Mouse (Mus musculus) MEL (cell line): ENCODE results near the gene Gga3. TPM values are rescaled to one million over a fixed set of nuclear protein-coding genes. Genes with fewer than 3 reads are reported as not detected.
A peak's percentile ranks its signal among the peaks of the same experiment; 100 is the strongest.

Experiments
- DNase-seq: peaks from one replicate; pipeline ENCODE4 v3.0.0; 2011; ENCODE audit warnings: low read depth, low spot score
- H3K27ac ChIP-seq: 2 replicates; pipeline ENCODE4 v1.5.1; 2012; ENCODE audit warnings: low read depth, mild to moderate bottlenecking, control low read depth, low read length, moderate library complexity; ENCODE audit not compliant: control insufficient read depth
- H3K27me3 ChIP-seq, 2 experiments: fragments of 150-350 bp in 1 of 2; sonication (generic) in 1 of 2; 2 replicates each; pipeline ENCODE4 v1.6.1; 2012; ENCODE audit warnings: low read length in 2 of 2, mild to moderate bottlenecking in 2 of 2, improper control_type of control experiment in 1 of 2, moderate library complexity in 1 of 2; ENCODE audit not compliant: insufficient read depth in 2 of 2, control insufficient read depth in 1 of 2
- H3K36me3 ChIP-seq, 2 experiments: 2 replicates each; pipeline ENCODE4 v1.6.1; 2012 to 2014; ENCODE audit warnings: low read length in 2 of 2, improper control_type of control experiment in 1 of 2, inconsistent platforms in 1 of 2, mild to moderate bottlenecking in 1 of 2; ENCODE audit not compliant: insufficient read depth in 2 of 2, control insufficient read depth in 1 of 2
- H3K4me1 ChIP-seq, 2 experiments: fragments of 150-350 bp in 1 of 2; sonication (generic) in 1 of 2; 2 replicates each; pipeline ENCODE4 v1.6.1; 2012; ENCODE audit warnings: low read length in 2 of 2, improper control_type of control experiment in 1 of 2, mild to moderate bottlenecking in 1 of 2; ENCODE audit not compliant: insufficient read depth in 2 of 2, control insufficient read depth in 1 of 2
- H3K4me3 ChIP-seq, 2 experiments: fragments of 150-350 bp in 1 of 2; sonication (generic) in 1 of 2; 2 replicates each; pipeline ENCODE4 v1.5.1; 2012; ENCODE audit warnings: low read depth in 2 of 2, low read length in 2 of 2, mild to moderate bottlenecking in 2 of 2, moderate library complexity in 2 of 2, control low read depth in 1 of 2, improper control_type of control experiment in 1 of 2; ENCODE audit not compliant: control insufficient read depth in 1 of 2, insufficient read depth in 1 of 2
- H3K79me2 ChIP-seq: 2 replicates; pipeline ENCODE4 v1.6.1; 2012; ENCODE audit warnings: mild to moderate bottlenecking, low read length, moderate library complexity; ENCODE audit not compliant: control insufficient read depth, poor library complexity, insufficient read depth
- H3K9ac ChIP-seq: 2 replicates; pipeline ENCODE4 v1.6.1; 2012; ENCODE audit warnings: low read depth, mild to moderate bottlenecking, control low read depth, low read length, moderate library complexity; ENCODE audit not compliant: control insufficient read depth, poor library complexity, severe bottlenecking
- H3K9me3 ChIP-seq: fragments of 150-350 bp; sonication (generic); replicated peaks from 2 replicates; pipeline ENCODE4 v1.6.1; 2012; ENCODE audit warnings: mild to moderate bottlenecking, low read length, improper control_type of control experiment, moderate library complexity; ENCODE audit not compliant: insufficient read depth
- BHLHE40 ChIP-seq: IDR thresholded peaks from 2 replicates; pipeline ENCODE4 v1.6.1; 2012; ENCODE audit warnings: low read depth, mild to moderate bottlenecking, inconsistent platforms, low read length, improper control_type of control experiment, borderline replicate concordance
- CHD1 ChIP-seq: IDR thresholded peaks from 2 replicates; pipeline ENCODE4 v1.6.1; 2012; ENCODE audit warnings: low read depth, mild to moderate bottlenecking, inconsistent platforms, low read length, improper control_type of control experiment
- CTCF ChIP-seq, 3 experiments: IDR thresholded peaks in 2 of 3; conservative IDR thresholded peaks in 1 of 3; 2 replicates each; pipeline ENCODE4 v1.5.1; 2011 to 2012; ENCODE audit warnings: low read length in 3 of 3, low read depth in 2 of 3, mild to moderate bottlenecking in 2 of 3, improper control_type of control experiment in 1 of 3, inconsistent platforms in 1 of 3, mixed read lengths in 1 of 3, moderate library complexity in 1 of 3; ENCODE audit not compliant: control insufficient read depth in 1 of 3, insufficient read depth in 1 of 3, poor library complexity in 1 of 3, severe bottlenecking in 1 of 3
- ELF1 ChIP-seq: IDR thresholded peaks from 2 replicates; pipeline ENCODE4 v1.6.1; 2014; ENCODE audit warnings: low read depth, mild to moderate bottlenecking, inconsistent platforms, low read length, improper control_type of control experiment, moderate library complexity
- EP300 ChIP-seq, 2 experiments: IDR thresholded peaks; 2 replicates each; pipeline ENCODE4 v1.6.1; 2011; ENCODE audit warnings: improper control_type of control experiment in 2 of 2, low read length in 2 of 2, low read depth in 1 of 2, mild to moderate bottlenecking in 1 of 2
- GABPA ChIP-seq: IDR thresholded peaks from 2 replicates; pipeline ENCODE4 v1.6.1; 2012; ENCODE audit warnings: low read depth, mild to moderate bottlenecking, inconsistent platforms, low read length, improper control_type of control experiment, moderate library complexity
- GATA1 ChIP-seq: IDR thresholded peaks from 2 replicates; pipeline ENCODE4 v1.6.1; 2011; ENCODE audit warnings: low read depth, low read length, improper control_type of control experiment
- HCFC1 ChIP-seq: IDR thresholded peaks from 2 replicates; pipeline ENCODE4 v1.6.1; 2012; ENCODE audit warnings: low read depth, mild to moderate bottlenecking, inconsistent platforms, low read length, improper control_type of control experiment, moderate library complexity
- KAT2A ChIP-seq: conservative IDR thresholded peaks from 2 replicates; pipeline ENCODE4 v1.6.1; 2012; ENCODE audit warnings: low read depth, low read length, improper control_type of control experiment, inconsistent platforms
- MAFK ChIP-seq: IDR thresholded peaks from 2 replicates; pipeline ENCODE4 v1.6.1; 2011; ENCODE audit warnings: low read depth, mild to moderate bottlenecking, low read length, improper control_type of control experiment, borderline replicate concordance
- MAX ChIP-seq: IDR thresholded peaks from 2 replicates; pipeline ENCODE4 v1.6.1; 2011; ENCODE audit warnings: low read length, improper control_type of control experiment
- MEF2A ChIP-seq: IDR thresholded peaks from 2 replicates; pipeline ENCODE4 v1.6.1; 2014; ENCODE audit warnings: low read depth, mild to moderate bottlenecking, inconsistent platforms, low read length, improper control_type of control experiment; ENCODE audit not compliant: poor library complexity, insufficient replicate concordance, severe bottlenecking; ENCODE audit errors: extremely low read depth
- MXI1 ChIP-seq: IDR thresholded peaks from 2 replicates; pipeline ENCODE4 v1.6.1; 2011; ENCODE audit warnings: mild to moderate bottlenecking, low read depth, low read length, improper control_type of control experiment
- MYB ChIP-seq: IDR thresholded peaks from 2 replicates; pipeline ENCODE4 v1.6.1; 2011; ENCODE audit warnings: mild to moderate bottlenecking, low read depth, low read length, improper control_type of control experiment
- NRF1 ChIP-seq: IDR thresholded peaks from 2 replicates; pipeline ENCODE4 v1.6.1; 2014; ENCODE audit warnings: low read depth, mild to moderate bottlenecking, inconsistent platforms, low read length, improper control_type of control experiment, moderate library complexity; ENCODE audit not compliant: poor library complexity, insufficient read depth, severe bottlenecking
- POLR2AphosphoS2 ChIP-seq: IDR thresholded peaks from 2 replicates; pipeline ENCODE4 v1.6.1; 2011; ENCODE audit warnings: low read length, improper control_type of control experiment
- POLR2AphosphoS5 ChIP-seq: IDR thresholded peaks from 2 replicates; pipeline ENCODE4 v1.6.1; 2012; ENCODE audit warnings: low read depth, borderline replicate concordance, mild to moderate bottlenecking, inconsistent platforms, low read length, moderate library complexity, mixed read lengths
- RAD21 ChIP-seq: IDR thresholded peaks from 2 replicates; pipeline ENCODE4 v1.6.1; 2011; ENCODE audit warnings: mild to moderate bottlenecking, low read depth, low read length, improper control_type of control experiment
- RCOR1 ChIP-seq: IDR thresholded peaks from 2 replicates; pipeline ENCODE4 v1.6.1; 2012; ENCODE audit warnings: low read depth, mild to moderate bottlenecking, inconsistent platforms, low read length, improper control_type of control experiment
- SMC3 ChIP-seq: IDR thresholded peaks from 2 replicates; pipeline ENCODE4 v1.6.1; 2011; ENCODE audit warnings: low read depth, low read length, improper control_type of control experiment
- TAL1 ChIP-seq: IDR thresholded peaks from 2 replicates; pipeline ENCODE4 v1.6.1; 2012; ENCODE audit warnings: mild to moderate bottlenecking, inconsistent platforms, low read length, moderate library complexity, mixed read lengths
- TBP ChIP-seq: IDR thresholded peaks from 2 replicates; pipeline ENCODE4 v1.8.0; 2011; ENCODE audit warnings: low read depth, low read length, improper control_type of control experiment
- TCF12 ChIP-seq: IDR thresholded peaks from 2 replicates; pipeline ENCODE4 v1.6.1; 2014; ENCODE audit warnings: low read depth, mild to moderate bottlenecking, inconsistent platforms, low read length, improper control_type of control experiment, moderate library complexity
- UBTF ChIP-seq: IDR thresholded peaks from 2 replicates; pipeline ENCODE4 v1.6.1; 2012; ENCODE audit warnings: low read depth, mild to moderate bottlenecking, inconsistent platforms, low read length, improper control_type of control experiment, moderate library complexity, borderline replicate concordance; ENCODE audit not compliant: insufficient read depth
- USF1 ChIP-seq: IDR thresholded peaks from 2 replicates; pipeline ENCODE4 v1.6.1; 2014; ENCODE audit warnings: low read depth, mild to moderate bottlenecking, inconsistent platforms, low read length, improper control_type of control experiment, moderate library complexity
- USF2 ChIP-seq, 2 experiments: IDR thresholded peaks; 2 replicates each; pipeline ENCODE4 v1.6.1; 2011 to 2012; ENCODE audit warnings: improper control_type of control experiment in 2 of 2, low read length in 2 of 2, borderline replicate concordance in 1 of 2, inconsistent platforms in 1 of 2, low read depth in 1 of 2, mild to moderate bottlenecking in 1 of 2; ENCODE audit not compliant: insufficient read depth in 1 of 2
- ZKSCAN1 ChIP-seq: IDR thresholded peaks from 2 replicates; pipeline ENCODE4 v1.6.1; 2012; ENCODE audit warnings: low read depth, mild to moderate bottlenecking, inconsistent platforms, low read length, improper control_type of control experiment, moderate library complexity
- ZMIZ1 ChIP-seq: IDR thresholded peaks from 2 replicates; pipeline ENCODE4 v1.6.1; 2012; ENCODE audit warnings: low read depth, mild to moderate bottlenecking, inconsistent platforms, low read length, improper control_type of control experiment, moderate library complexity
- ZNF384 ChIP-seq: IDR thresholded peaks from 2 replicates; pipeline ENCODE4 v1.6.1; 2012; ENCODE audit warnings: low read depth, mild to moderate bottlenecking, inconsistent platforms, low read length, improper control_type of control experiment
- polyA plus RNA-seq, 2 experiments: library from polyadenylated mRNA; stranded (reverse) in 1 of 2; unstranded in 1 of 2; fragments of >175 nt in 1 of 2; fragments of >200 nt in 1 of 2; gene quantifications; 2 replicates each; pipeline versions ENCODE4 v1.2.1 to v1.2.4; 2012; ENCODE audit warnings: low replicate concordance in 2 of 2, low read depth in 1 of 2; ENCODE audit not compliant: insufficient read length in 2 of 2, insufficient read depth in 1 of 2, missing spikeins in 1 of 2
- total RNA-seq: library from RNA; depleted of rRNA; stranded (reverse); fragments of 300-350 nt; gene quantifications from 2 replicates; pipeline ENCODE4 v1.2.3, GENCODE M21; 2012

The Gga3 gene
- total and polyA plus RNA-seq, 3 experiments: 28.6 to 59.9 TPM; not detected in 1

DNA sequence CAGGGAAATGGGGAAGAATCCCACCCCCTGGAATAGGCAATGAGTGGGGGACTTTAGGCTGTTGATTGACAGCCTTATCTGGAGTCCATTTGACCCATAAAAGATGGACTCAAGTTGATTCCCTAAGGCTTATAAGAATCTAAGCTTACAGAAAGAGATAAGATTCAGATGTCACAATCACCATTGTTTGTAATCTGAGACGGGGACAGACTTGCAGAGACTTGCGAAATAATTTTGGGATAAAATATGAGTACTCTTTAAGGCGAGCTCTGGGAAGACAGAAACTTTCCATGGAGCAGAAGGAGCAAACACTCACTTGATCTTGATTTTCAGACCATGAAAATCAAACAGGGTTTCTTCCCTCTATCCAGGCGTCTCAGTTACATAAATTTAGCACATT lies 60.3 kb downstream of the Gga3 start:
- DNase-seq: no peak
- H3K9ac ChIP-seq: no peak overlapping the region
- no peaks in the 10 kb centered on the region for H3K4me1 ChIP-seq
- TF ChIP-seq BHLHE40 (no peak), SMC3 (no peak), ELF1 (no peak), USF2 (IDR thresholded peaks at IDR 0.05; ENCODE audit: borderline replicate concordance in 1 of 2, insufficient read depth in 1 of 2, low read depth in 1 of 2, low read length in 2 of 2) (no peak), MEF2A (no peak), GABPA (no peak), MYB (no peak), EP300 (IDR thresholded peaks at IDR 0.05; ENCODE audit: low read depth in 1 of 2, low read length in 2 of 2) (no peak), ZMIZ1 (no peak), TBP (no peak), USF1 (no peak), KAT2A (no peak), CTCF (IDR thresholded peaks at IDR 0.05 in 2 of 3, conservative IDR thresholded peaks at IDR 0.05 in 1 of 3; ENCODE audit: control insufficient read depth in 1 of 3, insufficient read depth in 1 of 3, low read depth in 2 of 3, low read length in 3 of 3, poor library complexity in 1 of 3, severe bottlenecking in 1 of 3) (no peak), NRF1 (no peak), ZKSCAN1 (no peak), TCF12 (no peak), MXI1 (no peak), RAD21 (no peak)
- TF ChIP-seq, all 39 proteins: peak for 0
- no peaks in the 10 kb centered on the region for H3K36me3 ChIP-seq
- peaks cover 2 to 6% of the 10 kb centered on the region in 2 experiments; a peak in 3 of 4 replicates for H3K27me3 ChIP-seq
- H3K9me3 ChIP-seq: no peaks in the 10 kb centered on the region
- no peak overlapping the region for H3K27ac ChIP-seq
- H3K79me2 ChIP-seq: no peaks in the 10 kb centered on the region
- H3K4me3 ChIP-seq: no peak overlapping the region

- H3K4me1 ChIP-seq: peaks cover 9 to 20% of the 10 kb centered on the region in 2 experiments
- H3K9ac ChIP-seq: no peak overlapping the region
- no peak overlapping the region for H3K4me3 ChIP-seq
- H3K36me3 ChIP-seq: peaks cover 15 to 26% of the 10 kb centered on the region in 2 experiments
- peak; percentile 76 for DNase-seq
- H3K27me3 ChIP-seq: peaks cover 0 to 2% of the 10 kb centered on the region in 2 experiments; a peak in 2 of 4 replicates
- H3K27ac ChIP-seq: no peak overlapping the region
- no peaks in the 10 kb centered on the region for H3K9me3 ChIP-seq
- peaks cover 30% of the 10 kb centered on the region for H3K79me2 ChIP-seq
- TF ChIP-seq GATA1 (peak; percentile 47; the same call in 1 of the 2 replicates), POLR2AphosphoS5 (no peak), NRF1 (no peak), RAD21 (peak; percentile 44), KAT2A (no peak), HCFC1 (peak; percentile 42; the same call in 1 of the 2 replicates), EP300 (IDR thresholded peaks at IDR 0.05; ENCODE audit: low read depth in 1 of 2, low read length in 2 of 2) (no peak), MYB (no peak), CHD1 (no peak), POLR2AphosphoS2 (no peak), MEF2A (no peak), UBTF (no peak), MXI1 (peak; percentile 78), MAX (peak; percentile 47; the same call in 1 of the 2 replicates), RCOR1 (peak; percentile 90), MAFK (no peak), TAL1 (no peak), ZNF384 (peak; percentile 96), TBP (no peak), ELF1 (0 out of 2 replicates have a peak, but pooled peaks have one; percentile 53)
Measured at GRCm38 (mm10) chr11:115538045-115538444, 65.8 kb downstream of the Gga3 start.
